Mouse (Mus musculus) cerebellum, adult 9-10 months (tissue): ENCODE measurements at regions not wholly inside any gene's neighbourhood (a gene's known extent, or its start where the extent isn't known, plus 50 kb on each side); places are given as distances from the start of the nearest gene placed in this dataset.
"Not testable (repeated sequence)": the region's sequence is repeated elsewhere in the genome, so short reads cannot be mapped to it uniquely, and the experiment has no call there.

Source experiments
- DNase-seq: peaks from one replicate; pipeline ENCODE4 v3.0.0; 2022

DNA sequence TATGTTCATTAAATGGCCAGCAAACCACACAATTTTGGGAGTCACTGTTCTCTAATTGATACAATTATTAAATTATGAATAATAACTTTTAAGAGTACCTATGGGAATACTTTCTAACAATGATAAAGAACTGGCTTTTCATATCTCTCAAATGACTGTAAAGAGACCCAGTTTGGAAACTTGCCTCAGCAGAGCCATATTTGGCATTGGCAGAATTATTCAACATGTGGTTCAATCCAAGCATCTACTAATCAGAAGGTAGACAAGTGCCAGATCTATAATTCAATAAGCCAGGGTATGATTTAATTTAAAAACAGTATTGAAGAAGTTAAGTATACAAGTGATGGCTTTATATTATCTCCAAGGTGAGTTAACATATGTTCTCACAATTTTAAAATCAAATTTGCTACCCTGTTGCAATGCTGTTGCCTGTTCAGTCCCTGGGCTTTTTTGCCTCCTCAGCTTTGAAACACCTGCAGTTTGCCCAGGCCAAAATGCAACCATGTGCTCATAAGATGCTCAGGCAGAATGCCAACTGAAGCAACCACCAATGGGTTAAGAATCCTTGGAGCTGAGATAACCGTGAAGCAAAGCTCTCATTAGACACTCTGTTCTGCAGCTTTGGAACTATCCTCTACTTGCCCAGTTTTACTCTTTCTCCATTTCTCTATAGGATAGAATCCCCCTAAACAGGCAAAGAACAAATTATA, 897.2 kb downstream of the Ets1 start:
- DNase-seq, result no peak

DNA sequence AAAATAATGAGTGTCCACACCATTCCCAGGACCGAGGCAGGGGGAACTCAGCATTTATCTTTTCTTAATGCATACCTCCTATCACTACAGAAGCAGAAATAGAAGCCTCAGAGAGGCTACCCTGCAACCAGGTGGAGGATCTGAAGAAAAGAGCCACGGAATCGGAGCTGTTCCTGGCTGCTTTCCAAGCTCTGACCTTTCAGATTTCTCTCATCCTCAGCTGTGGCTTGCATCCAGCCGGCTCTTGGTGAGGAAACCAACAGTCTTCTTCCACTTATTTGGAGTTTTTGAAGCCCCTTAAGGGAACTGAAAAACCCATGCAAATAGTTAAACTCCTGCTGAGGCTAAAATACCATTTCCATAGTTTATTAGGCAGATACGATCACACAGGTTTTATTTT, 907.3 kb downstream of the Ets1 start:
- DNase-seq, result peak; percentile 52

DNA sequence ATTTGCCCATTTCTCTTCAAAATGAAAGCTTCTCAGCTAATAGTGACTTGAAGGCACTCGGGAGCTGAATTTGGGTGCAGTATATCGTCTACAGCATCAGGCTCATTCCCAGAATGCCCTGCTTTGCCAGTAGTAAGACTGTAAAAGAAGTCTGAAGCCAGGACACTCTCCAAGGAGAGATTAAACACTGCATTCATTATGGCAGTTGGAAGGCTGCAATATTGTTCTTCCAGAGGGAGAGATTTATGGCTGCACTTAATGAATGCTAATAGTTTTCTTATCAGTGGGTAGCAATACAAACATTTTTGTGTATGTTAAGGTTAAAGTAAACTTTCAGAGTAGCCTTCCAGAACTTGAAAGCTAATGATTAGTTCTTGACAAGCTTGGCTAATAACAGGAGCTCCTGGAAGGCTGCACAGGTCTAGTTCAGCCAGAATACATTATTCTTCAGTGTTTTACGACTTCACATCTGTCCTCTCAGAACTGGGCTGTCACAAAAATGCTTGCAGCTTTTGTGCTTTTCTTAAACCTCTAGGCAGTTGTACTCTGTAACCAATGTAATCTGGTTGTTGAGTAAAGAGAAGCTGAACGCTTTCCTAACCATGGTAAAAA, 910.2 kb downstream of the Ets1 start:
- no peak for DNase-seq

DNA sequence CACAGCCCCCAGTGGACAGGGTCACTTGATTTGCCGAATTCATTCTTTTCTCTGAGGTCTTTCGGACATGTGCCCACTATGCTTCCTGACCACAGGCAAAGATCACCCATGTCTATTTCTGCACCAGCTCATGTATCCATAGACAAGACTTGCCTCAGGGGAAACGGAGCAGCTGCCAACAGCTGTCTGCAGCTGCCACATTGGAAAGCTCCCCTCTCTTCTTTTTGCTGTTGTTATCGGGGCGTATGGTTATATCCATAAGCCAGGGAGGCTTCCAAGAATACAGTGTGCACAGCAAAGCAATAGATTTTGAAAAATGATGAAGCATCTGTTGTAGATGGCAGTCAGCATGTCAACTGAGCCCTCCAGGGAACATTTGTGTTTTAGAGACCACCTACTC, 913.4 kb downstream of the Ets1 start:
- no peak for DNase-seq

GRCm38 (mm10) chr9:33571990-33572389, 913.7 kb upstream of the Kirrel3 start:
- DNase-seq, result peak; percentile 74

DNA sequence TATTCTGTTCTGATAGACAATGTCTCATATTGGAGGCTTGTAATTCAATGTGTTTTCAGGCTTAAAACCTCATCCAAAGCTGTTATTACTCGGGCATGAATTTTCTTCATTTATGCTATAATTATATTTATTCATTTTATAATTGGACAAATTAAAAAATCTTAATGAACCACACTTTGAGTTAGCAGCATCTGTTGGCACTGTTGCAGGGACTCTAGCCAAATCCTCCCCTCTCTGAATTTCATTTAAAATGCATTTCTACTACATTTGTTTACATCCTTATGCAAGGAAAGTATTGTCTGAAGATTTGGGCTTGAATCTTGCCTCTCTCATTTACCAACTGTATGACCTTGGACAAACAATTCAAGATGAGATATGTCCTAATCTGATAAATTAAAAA, 874.2 kb upstream of the Kirrel3 start:
- no peak for DNase-seq

DNA sequence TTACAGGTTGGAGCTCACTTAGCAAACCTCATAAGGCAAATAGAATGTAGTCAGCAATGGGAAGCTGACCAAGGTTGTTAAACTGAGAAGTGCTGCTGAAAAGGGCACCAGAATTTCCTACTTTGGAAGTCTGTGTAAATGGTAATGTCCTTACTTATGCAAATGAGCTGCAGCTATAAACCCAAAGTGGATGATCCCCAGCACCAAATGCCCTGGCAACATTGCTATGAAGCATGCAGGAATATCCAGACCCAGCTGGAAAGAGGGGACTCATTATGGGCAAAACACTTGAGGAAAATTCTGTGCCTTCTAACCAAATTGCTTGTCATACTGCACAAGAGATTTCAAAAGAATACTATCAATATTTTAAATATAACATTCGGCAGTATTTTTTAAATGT, 861.3 kb upstream of the Kirrel3 start:
- no peak for DNase-seq

DNA sequence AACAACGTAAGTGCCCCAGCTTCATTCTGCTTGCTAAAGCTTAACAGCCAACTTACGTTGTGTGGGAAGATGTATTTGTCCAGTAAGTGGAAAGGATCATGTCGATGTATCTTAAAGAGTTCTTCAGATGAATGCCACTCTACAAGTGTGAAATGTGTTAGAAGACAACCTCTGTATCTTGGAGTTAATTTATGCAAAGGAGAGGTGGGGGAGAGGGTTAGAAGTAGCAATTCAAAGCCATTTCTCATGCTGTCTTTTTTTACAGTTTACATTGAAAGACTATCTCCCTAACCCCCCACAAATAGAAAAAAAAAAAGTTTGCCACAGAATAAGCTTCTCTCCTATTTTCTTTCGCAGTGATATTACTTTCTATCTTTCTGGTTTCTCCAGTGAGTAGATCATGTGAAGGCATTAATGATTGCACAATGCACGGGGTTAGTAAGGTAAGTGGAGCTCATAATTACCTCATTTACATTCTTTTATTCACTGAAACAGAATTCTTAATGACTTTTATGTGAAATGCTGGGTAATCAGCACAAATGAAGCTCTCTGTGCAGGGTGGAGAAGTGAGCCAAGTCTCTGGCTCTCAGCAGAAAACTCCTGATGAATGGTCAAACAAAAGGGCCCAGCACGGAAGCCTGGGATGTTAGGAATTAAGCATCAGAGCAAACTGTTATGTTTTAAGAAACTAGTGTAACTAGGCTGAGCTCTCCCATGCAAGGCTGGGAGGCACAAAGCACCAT, 855.8 kb upstream of the Kirrel3 start:
- DNase-seq, result no peak

DNA sequence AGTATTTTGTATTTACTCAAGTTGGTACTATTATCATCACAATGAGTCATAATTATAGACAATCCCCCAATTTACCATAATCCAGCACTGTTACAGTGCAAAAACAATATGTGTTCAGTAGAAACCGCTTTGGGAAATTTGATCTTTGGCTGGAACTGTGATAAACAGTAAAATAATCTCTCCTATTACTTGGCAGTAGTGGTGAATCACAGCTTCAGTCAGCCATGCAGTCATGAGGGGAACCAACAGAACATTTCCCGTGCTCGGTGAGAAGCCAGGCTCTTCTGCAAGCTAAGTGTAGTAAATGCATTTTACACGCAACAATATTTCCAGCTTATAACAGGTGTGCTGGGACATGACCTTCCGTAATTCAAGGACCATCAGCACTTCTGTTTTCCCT, 822.7 kb upstream of the Kirrel3 start:
- no peak for DNase-seq

DNA sequence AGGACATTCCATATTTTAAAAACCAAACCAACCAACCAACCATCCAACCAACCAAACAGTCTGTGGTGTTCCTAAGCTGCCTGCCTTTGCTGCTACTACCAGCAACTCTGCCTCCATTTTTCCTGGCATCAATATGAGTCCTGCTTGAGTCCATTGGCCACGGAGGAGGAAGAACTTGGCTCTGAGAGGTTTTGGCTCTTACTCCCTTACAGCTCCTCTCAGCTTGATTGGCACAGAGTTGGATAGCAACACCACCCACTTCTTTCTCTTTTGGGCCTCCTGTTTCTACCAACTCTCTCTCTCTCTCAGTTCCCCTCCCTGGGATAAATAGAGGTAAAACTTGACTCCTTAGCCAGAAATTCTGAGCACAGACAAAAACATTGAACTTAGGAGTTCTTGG, 804.6 kb upstream of the Kirrel3 start:
- peak; percentile 53 for DNase-seq

DNA sequence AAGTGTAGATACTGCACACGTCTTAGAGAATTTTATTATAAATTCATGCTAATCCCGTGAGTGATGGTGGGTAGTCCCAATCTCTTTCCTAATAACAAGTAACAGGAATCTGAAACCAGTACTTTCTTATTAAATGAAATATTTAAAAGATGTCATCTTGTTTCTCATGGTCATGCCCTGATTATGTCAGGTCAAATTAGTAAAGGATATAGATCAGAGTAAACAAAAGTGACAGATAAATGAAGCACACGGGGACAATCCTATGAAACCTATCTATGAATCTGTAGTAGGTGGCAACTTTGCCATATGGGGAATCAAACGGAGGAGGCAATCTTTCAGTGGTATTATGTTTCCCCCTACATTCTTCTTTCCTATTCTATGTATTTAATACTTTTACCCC, 794.0 kb upstream of the Kirrel3 start:
- DNase-seq, result no peak

GRCm38 (mm10) chr9:33717614-33718013, 768.1 kb upstream of the Kirrel3 start:
- no peak for DNase-seq

DNA sequence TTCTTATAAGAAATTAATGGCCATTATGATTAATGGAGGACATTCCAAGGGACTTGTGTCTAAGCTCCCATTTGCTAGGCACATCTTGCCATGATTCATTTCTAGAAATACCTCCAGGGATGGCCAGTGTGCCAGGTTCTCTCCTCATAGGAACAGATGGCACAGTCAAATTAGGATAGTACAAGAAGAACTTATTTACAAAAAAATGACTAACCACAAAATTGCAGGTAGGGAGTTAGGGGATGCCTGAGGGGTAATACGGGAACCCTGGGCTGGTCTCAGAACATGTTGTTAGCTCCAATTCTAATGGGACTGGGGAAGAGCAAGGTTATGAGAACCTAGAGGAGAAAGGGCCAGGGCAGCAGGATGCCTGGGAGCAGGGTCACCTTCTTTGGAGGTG, 760.9 kb upstream of the Kirrel3 start:
- DNase-seq, result peak; percentile 78

DNA sequence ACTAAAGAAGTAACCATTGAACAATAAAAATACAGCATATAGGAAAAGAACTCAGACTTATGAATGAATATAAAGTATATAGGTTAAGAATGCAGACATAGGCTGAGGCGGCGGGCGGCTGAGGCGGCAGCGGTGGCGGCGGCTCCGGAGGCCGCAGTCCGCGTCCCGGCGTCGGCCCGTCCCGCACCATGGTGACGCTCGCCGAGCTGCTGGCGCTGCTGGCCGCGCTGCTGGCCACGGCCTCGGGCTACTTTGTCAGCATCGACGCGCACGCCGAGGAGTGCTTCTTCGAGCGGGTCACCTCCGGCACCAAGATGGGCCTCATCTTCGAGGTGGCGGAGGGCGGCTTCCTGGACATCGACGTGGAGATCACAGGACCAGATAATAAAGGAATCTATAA, 757.6 kb upstream of the Kirrel3 start:
- DNase-seq, result not testable (repeated sequence)

GRCm38 (mm10) chr9:33760701-33761100, 725.0 kb upstream of the Kirrel3 start:
- DNase-seq, result no peak

DNA sequence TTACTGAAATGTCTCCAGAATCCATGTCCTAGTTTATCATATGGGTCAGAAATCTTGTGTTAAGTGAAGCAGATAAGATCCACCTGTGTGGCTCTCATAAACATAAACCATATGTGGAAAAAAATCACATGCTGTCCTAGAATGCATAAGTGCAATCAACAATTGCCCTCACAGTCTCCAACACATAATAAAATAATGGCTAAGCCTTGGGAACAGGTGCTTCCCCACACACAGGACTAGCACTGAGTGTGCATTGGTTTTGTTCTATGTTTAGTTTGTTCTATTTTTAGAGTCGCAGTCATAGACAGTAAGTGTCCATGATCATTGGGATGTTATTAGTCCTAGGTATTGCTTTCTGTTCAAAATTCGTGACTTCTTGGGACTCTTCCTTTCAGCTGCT, 719.5 kb upstream of the Kirrel3 start:
- peak; percentile 16 for DNase-seq

- DNase-seq, result no peak
These were observed 715.9 kb upstream of the Kirrel3 start for GRCm38 (mm10) chr9:33769811-33770210.

DNA sequence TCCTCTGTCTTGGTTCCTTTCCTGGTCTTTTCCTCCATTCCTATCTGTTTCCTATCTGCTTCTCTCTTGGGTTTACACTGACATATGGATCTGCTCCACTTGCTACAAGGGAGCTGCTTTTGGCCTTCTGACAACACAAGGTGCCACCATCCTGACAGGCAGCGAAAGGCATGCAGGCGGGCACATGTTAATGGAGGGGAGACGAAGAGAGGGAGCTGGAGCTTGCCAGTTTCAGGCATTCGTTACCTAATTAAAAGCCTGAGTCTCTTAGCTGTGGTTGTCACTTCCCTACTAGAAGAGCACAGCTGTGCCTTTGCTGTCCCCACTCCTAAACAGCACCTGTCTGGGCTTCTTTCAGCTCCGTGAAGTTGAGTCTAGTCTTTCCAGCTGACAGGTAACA, 711.5 kb upstream of the Kirrel3 start:
- DNase-seq, result no peak

GRCm38 (mm10) chr9:33790617-33791016, 695.1 kb upstream of the Kirrel3 start:
- peak; percentile 34 for DNase-seq

DNA sequence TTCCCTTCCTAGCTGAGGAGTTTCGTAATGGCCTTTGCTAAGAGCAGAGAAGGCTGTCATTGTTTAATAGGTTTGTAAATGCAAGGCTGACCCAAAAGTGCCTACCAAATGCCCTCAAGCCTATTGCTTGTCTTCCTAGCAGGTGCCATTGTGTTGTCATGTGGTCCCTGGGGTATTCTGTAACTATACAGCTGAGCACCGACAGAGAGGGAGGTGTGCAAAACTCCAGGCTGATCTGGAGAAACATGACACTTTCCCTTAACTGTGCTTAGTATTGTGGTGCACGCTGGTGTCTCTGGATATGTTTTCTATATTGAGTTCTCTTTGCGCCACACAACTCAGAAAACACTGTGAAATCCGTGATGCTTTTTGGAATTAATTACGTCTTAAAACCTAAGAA, 685.4 kb upstream of the Kirrel3 start:
- no peak for DNase-seq

GRCm38 (mm10) chr9:33800763-33801162, 684.9 kb upstream of the Kirrel3 start:
- DNase-seq, result no peak

DNA sequence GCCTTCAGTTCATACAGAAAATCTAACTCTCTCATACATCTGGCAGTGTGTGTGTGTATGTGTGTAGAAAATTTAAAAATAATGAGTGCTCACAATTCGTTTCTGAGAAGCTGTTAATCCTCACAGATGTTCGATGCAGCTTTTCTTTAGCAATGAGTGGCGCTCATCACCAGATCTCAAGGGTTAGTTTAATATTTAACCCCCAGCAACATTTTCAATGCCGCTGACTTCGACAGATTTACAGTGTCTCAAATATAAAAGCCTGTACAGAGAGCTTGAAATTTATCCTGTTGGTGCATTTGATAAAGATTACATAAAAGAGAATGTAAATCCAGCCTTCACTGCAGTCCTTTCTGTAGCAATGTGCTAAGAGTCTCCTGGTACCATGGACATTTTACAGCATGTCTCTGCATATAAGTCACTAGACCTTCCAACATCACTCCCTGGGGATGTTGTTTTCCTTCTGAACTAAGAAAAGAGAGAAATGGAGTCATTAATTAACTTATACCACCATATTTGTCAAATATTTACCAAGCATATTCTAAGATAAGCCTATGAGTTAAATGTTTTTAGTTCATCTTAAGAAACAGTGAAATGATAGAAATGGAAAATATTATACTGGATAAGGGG, 670.8 kb upstream of the Kirrel3 start:
- DNase-seq, result no peak

GRCm38 (mm10) chr9:33822574-33823394, 662.9 kb upstream of the Kirrel3 start:
- DNase-seq, result no peak
